Mouse (Mus musculus) embryo, embryonic 11 days (tissue): ENCODE measurements around the gene Ints1.

Experiments
- DNase-seq: peaks from one replicate; pipeline ENCODE4 v3.0.0-alpha.2; 2015

The Ints1 gene

DNA sequence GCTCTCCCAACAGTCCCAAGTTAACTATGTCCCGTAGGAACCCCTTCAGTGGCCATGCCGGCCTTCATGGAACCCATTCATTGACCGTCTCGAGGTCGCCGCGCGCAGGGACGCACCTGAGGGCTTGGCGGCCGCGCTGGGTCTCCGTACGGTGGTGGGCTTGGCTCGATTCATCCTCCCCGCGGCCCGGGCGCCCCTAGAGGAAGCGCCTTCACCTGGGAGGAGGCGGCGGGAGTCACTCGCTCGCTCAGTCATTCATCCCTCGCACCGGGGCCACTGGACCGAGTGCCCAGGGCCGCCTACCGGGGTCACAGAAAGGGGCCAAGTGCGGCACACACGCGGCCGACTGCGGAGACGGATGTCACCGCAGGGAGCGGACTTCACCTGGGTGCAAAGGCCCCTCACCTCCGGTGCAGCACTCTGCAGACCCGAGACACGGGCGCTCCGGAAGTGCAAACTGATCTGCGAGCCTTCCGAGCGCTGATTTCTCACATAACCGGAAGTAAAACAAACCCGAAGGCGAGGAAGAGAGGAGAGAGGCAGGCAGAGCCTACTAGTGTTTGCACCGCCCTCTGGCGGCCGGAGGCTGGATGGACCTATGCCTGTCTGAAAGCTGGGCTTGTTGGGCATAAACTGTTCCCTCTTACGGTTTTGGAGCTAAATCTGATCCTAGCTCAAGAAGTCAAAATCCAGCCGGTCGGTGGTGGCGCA, at the start of gene Ints1:
Gene Ints1 (minus strand): TSS at position 459 of the 711 bp plus-strand sequence.
- DNase-seq, result peak; percentile 97

DNA sequence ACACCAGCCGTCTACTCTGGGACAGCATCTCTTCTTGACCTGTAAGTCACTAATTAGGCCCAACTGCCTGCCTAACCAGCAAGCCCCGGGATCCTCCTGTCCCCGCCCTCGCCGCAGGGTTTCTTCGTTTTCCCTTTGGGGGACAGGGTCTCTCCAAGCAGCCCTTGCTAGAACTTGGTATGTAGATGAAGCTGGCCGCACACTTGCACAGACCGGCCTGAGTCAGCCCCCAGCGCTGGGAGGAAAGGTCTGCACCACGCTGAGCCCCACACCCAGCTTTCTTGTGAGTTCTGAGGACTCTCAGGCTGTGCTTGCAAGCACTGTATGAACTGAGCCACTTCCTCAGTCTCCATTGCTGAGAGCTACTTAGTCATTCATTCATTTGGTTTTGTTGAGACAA, 49.1 kb upstream of the Ints1 start:
- DNase-seq, result no peak

DNA sequence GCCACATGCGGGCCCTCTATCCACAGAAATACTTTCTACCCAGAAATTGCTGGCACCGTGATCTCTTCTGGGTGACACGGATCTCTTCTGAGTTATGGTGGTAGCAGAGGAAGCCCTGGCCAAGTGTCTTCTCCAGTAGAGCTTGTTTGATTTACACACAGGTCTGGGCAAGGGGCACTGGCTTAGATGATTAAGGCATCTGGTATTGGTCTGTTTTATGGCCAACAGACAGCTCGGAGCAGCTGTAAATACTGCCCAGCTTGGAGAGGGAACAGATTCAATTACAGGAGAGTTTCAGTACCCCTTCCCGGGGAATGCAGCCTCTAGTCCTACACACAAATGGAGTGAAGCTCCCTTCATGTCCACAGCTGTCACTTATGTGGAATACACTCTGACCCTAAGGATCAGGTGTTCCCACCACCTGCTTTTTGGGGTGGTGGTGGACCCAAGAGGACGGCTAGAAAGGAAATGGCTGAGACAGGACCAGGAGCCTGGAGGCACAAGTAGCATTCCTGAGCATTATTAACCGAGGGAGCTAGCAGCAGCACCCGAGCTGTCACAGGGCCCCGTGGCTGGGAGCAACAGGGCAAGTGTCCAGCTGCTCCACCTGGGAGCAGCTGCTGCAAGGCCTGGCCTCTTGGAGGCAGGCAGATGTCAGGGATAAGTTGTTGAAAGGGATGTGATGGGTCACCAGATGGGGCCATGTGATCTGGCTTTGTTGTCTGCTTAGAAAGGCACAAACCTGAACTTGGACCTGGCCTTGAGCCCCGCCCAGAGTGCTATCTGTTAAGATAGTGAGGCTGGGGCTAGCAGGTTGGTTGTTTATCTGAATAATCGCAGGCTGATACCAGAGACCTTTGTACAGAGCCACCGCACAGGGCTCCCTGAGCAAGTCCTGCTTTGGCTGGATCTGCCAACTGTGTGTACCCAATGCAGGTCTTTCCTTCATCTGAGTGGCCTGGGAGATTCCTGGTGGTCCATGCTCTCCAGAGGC, 46.3 kb upstream of the Ints1 start:
- DNase-seq, result no peak

DNA sequence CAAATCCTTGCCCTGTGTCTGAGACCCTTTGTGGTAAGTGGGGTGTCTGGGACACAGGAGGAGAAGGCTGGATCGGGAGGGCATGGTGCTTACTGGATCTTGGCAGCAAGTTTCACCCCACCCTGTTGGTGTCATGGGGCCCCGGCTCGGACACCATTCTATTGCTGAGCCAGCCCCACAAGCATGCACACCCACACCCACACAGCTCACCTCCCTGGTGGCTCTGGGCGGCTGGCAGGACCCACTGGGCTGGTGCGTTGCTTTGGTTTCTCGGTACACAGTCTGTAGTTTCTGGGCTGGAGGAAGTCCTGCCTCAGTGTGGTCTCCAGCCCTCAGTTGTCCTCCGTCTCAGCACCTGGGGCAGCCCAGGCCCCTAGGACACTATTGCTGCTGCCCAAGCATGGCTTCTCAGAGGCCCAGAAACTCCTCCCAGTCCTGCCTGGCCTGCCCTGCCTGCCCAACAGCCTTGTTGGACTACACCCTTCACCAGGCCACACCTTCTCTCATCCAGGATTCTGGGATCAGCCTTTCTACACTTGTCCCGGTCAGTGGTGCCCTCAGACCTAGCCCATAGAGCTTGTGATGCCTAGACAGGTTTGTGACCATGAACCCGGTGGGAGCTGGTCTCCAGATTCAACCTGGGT, 44.2 kb upstream of the Ints1 start, which contains the start of gene Tmem184a:
Gene Tmem184a (minus strand): TSS at position 380 of the 644 bp plus-strand sequence.
- no peak for DNase-seq

DNA sequence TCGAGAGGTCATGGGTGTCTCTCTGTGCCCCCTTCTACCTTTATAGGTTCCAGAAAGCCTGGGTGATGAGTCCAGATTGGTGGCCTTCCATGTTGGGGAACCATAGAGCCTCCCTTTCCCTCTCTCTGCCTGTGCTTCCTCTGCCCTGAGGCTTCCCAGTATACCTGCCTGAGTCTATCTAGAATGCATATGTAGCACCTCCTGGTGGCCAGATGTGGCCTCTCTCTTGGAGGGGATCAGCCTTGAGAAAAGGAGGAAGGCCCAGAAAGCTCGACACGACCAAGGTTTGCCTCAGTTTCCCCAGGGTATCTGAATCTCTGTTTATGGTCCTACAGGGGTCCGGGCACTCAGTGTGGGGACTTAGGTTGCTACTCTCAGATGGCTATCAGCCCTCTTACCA, 43.3 kb upstream of the Ints1 start:
- peak; percentile 50 for DNase-seq

DNA sequence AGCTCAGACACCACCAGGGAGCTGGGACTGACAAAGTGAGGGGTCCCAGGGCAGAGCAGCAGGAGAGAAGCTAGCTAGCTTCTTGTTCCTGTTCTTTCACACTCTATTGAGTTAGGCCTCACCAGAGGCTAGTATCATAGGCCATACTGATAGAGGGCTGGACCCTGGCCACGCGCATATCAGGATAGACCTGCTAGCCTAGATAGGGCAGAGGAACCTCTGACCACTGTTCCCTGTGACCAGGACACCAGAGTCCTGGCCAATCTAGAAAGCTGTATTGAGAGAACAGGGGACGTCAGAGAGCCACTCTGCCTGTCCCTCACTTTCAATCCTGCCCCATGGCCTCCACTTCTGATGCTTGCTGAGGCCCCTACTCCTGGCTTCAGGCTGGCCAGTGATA, 42.6 kb upstream of the Ints1 start:
- DNase-seq, result no peak

DNA sequence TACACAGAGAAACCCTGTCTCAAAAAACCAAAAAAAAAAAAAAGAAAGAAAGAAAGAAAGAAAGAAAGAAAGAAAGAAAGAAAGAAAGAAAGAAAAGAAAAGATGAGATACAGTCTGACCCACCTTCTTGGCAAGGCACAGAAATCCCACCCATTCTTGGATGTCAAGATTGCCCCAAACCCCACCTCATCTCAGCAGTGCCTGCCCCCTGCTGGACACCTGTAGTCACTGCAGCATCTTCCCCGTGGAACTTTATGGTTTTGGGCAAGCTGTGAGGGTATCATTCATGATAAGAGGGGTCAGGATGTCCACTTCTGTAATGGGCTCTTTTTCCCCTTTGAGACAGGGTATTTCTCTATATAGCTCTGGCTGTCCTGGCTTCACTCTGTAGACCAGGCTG, 41.8 kb upstream of the Ints1 start:
- DNase-seq, result no peak

DNA sequence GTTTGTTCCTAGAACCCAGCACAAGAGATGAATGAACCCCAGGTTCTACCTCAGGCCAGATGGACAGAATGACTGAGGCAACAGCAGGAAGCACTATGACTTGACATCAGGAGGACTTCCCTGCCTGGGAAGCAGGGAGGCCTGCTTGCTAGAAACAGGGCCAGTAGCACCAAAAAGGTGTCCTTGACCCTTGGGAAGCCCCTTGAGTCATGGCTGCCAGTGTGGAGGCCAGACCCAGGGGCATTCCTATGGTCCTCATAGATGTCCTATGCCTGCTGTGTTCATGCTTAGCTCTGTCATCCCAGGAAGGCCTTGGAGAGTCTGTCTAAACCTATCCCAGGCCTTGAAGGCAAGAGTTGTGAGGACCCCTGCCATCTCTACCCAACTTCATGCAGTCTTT, 41.0 kb upstream of the Ints1 start:
- no peak for DNase-seq

DNA sequence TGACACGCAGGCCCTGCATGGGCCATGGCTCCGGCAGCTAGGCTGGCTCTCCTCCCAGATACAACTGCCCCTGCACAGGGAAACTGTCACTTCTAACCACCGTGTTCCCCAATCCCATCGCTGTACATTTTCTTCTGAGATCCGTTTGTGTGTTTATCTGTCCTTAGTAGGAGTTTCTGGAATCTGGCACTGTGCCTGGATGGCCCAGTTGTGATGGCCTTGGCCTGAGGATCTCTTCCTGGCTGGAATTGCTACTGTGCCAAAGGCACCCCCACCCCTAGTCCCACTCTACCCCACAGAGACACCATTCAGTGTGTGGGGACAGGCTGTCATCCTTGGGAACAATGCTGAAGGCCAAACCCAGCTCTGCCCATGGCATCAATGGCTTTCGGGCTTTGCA, 40.5 kb upstream of the Ints1 start:
- no peak for DNase-seq

DNA sequence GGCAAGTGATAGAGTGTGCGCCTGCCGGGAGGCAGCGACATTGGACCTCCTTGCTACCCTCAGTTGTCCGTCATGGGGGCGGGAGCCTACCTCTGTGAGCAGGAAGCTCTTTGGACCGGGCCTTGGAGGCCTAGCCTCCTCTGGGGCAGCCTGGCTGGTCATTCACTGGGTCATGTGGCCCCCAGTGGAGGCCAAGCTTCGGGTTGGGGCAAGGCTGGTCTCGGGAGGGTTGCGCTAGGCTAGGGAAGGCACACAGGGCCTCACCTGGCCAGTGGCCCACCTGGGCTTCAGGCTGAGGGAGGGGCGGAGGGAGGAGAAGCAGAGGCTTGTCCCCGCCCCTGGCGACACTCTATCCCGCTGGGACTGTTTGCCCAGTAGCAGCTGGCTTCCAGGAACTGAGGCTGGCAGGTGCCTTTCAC, 38.5 kb upstream of the Ints1 start:
- no peak for DNase-seq

DNA sequence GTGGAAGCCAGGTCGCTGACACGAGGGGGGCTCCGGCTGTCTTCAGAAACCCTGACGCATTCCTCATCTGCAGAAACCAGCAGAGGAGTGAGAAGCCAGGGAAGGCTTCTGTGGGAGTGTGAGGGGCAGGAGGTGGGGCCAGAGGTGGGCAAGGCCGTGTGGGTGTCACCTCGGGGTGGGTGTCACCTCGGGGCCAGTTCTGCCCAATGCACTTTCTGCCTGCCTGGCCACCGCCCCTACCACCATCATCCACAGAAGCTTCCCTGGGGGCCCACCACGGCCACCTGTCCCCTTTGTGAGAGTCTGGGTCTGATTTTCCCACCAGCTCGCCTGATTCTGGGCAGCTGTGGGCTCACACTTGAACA, 37.6 kb upstream of the Ints1 start:
- no peak for DNase-seq

DNA sequence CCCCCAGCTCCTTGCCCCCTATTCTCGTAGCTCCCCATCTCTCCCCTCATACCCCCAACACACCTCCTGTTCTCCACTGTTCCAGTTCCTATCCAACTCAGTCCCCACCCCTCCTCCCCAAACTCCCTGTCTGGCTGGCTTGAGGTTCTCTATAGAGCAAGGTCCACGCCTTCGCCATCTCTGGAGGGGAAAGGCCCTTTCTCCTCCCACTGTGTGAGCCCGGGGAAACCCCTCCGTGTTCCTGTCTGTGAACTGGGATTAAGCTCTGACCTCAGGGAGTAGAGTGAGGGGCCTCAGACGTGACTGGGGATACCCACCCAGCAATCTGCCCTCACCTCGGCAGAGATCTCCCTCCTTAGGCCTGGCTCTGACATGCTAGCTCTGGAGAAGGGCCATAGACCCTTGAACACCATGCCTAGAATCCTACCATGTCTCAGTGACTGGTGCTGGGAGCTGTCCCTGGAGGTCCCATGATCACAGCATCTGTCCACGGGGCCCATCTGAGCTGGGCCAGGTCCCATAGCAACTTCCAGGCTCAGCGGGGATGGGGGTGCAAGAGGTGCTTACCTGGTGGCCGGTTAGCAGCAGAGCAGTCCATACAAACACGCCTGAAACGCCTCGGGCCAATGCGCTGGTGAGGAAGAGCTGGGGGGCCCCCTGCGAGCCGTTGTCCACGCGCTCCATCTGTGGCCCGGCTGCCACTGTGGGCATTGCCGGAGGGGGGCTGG, 37.1 kb upstream of the Ints1 start:
- DNase-seq, result no peak

DNA sequence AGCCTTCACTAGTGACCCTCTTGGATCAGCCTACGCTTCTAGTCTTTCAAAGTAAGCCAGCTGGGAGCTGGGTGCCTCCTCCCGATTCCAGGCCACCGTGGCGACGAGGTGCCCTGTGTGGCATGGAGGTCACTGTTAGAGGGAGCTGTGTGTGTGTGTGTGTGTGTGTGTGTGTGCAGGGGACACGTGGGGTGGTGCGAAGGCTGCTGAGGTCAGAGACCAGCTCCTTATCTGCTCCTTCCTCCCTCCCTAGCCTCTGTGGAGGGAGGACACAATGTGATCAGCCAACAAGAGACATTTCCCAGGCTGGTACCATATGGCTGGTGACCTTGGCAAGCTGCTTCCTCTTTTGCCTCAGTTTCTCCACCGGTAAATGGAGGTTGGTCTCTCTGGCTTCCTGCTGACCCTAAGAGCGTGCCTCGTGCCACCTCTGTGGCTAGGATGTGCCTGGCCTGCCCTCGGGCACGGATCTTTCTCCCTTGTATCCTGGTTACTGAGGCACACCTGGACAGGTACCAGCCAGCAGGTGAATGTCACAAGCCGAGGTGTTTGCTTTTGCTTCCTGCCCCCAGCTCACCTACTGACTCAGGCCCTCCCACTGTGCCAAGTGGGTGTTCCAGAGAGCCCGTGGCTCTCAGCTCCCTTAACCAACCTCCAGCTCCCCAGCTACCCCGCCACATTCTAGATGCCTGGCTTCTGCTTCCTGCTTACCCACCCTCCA, 36.4 kb upstream of the Ints1 start:
- DNase-seq, result no peak

DNA sequence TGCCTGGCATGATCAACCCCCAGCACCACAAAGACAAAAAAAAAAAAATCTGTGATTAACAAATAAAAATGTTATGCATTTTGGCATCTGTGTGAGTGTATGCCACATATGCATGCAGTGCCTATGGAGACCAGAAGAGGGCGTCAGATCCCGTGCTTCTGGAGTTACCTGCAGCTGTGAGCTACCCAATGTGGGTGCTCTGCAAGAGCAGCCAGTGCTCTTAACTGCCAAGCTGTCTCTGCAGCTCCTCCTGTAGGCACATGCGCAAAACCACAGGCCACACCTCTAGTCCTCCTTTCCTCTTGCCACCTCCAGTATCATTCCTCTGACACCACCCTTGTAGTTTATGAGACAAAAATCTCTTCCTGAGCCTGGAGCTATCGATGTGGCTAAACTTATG, 33.9 kb upstream of the Ints1 start:
- DNase-seq, result no peak

DNA sequence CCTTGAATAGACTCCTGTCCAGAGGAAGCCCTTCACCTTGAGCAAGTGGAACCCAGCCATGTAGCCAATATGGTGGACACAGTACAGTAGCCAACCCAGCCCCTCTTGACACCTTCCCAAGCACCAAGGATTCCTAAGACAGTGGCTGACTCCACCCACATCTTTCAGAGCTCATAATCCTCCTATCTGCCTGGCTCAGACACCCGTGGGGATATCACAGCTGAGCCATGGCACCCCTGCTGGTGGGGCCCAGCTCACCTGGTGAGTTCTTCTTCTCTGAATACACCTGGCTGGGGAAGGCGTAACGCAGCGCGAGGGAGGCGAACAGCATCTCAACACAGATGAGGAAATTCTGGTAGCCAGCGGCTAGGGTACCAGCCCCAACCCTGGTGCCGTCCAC, 30.4 kb upstream of the Ints1 start:
- DNase-seq, result no peak

DNA sequence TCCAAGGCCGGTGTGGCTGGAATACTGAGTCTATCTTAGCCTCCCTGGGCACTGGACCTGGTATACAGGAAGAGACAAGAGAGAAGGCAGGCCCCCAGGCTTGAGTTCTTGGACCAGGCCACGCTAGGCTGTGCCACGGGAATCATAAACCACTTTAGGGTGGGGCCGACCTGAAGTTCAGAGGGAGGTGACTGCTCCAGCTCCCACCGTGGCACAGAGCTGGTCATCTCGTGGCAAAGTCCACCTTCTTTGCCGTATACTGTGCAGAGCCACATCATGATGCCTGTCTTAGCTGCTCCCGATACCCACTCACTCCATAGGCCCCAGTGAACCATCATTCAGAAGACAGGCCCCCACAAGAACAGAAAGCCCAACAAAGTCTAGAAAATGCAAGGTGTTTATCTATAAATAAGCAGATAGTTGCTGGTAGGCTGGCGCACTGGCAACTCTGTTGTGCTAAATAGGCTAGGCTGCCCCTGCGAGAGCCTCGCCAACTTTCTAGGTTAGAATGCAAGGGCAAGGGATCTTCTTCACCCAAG, 29.2 kb upstream of the Ints1 start:
- no peak for DNase-seq

DNA sequence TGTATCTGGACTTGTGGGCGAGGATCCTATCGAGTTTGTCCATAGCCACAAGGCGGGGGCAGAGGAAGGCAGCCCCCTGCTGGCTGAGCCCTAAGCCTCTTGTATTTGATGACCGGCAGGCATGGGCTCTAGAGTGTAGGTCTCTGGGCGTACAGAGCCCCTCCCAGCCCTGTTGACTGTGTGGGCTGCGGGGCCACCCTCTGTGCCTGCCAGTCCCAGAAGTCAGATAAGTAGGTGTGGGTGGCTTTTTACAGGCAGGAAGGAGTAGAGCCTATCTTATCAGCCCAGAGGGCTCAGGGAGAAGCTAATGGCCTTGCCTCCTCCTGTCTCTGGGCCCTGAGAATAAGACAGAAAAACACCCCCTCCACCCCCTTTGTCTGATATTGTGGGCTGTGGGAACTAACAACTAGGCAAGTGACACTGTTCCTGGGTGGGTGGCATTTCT, 28.7 kb upstream of the Ints1 start:
- peak; percentile 52 for DNase-seq

DNA sequence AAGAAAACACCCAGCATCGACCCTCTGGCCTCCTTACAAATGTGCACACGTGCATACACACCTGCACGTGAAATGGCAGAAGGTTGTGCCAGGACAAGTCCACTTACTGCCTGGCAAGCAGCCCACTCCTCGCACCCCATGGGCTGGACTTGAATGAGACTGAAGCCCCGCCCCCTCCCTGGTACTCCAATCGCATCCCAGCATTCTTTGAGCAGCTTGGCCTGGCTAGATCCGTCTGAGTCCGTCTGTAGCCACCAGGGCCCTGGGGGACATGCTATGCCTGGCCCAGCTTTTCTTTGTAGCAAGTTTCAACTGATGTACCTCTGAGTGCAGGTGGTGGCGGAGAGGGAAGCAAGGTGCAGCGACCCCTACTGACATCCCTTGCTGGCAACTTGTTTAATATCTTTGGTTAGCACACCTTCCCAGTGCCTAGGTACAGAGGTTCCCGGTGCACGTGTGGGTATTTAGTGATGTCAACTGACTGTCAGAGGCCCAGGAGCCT, 28.2 kb upstream of the Ints1 start:
- DNase-seq, result peak; percentile 84

DNA sequence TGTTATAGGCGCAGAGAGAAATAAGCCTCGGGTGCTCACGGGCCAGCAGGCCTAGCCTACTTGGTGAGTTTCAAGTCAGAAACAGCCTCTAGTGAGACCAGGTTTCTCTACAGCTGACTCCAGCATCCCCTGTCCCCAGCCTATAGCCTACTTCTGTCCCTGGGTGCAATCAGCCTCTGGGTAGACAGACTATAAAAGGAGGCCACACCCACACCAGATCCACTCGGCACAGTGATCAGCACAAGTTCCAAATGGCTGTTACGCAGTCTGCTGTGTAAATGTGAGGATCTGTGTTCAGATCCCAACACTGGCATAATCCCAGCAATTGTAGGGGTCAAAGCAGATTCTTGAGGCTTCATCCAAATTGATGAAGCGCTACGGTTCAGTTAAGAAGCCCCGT, 27.7 kb upstream of the Ints1 start:
- DNase-seq, result no peak

DNA sequence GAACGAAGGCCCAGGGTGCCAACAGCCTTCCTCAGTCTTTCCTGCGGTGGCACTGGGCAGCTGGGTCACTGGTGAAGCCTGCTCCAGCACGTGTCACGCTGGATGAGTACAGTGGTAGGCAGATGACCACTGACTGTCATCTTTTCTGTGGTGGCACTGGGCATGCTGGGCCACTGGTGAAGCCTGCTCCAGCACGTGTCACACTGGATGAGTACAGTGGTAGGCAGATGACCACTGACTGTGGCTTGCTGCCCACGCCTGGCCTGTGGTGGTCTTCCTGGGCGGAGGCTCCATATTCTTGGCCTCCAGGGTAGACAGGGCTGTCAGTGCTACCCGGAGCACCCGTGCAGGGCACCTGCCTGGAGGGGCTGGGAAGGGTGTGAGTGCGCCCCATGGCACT, 26.4 kb upstream of the Ints1 start:
- DNase-seq, result no peak

DNA sequence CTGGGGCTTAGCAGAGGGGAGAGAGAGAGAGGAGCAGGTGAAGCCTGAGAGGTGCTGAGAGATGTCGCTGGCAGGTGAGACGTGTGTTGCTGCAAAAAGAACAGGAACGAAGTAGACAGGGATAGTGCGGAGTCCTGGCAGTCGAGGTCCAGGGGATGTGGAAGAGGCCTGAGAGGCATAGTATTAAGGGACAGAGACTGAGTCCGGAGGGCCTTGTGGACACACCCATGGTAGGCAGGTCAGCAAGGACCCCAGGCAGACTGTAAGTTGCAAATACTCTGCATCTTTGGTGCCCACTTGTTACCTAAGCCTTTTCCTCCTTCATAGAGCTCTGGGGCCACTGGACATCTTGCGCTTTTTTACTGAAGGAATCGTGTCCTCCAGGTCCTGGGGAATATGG, 25.8 kb upstream of the Ints1 start:
- no peak for DNase-seq
